Mouse (Mus musculus): ENCODE measurements at regions not wholly inside any gene's neighbourhood (a gene's known extent, or its start where the extent isn't known, plus 50 kb on each side); places are given as distances from the start of the nearest gene placed in this dataset.

DNA sequence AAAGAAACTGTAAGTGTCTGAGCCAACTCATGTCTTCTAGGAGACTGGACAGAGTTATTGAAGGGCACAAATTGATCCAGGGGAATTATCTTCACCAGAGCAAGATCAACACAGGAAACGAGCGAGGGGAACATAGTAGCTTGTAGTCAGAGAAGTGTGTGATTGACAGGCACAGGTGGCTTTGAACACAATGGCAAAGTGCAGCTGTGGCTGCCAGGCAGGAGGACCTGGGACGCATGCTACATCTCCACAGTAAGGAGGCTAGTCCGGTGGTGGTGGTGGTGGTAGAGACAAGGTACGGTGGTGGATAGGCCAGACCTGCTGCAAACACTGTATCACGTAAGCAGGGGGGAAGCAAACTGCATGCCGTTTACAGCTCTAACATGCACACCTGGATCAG lies 240.4 kb upstream of the Map3k7 start:
- no peak overlapping the region for H3K4me3 ChIP-seq
- H3K9me3 ChIP-seq = no peaks in the 10 kb centered on the region
- H3K27ac ChIP-seq = no peak overlapping the region
- no peak overlapping the region for H3K9ac ChIP-seq
- H3K4me1 ChIP-seq (replicated peaks) = no peaks in the 10 kb centered on the region
- ATAC-seq (ENCODE audit: low FRiP score) = no peak
- no peaks in the 10 kb centered on the region for H3K36me3 ChIP-seq
- no peaks in the 10 kb centered on the region for H3K27me3 ChIP-seq
- no peak overlapping the region for H3K4me2 ChIP-seq
- WGBS = 84% methylated on average over 7 of the region's 7 CpGs

DNA sequence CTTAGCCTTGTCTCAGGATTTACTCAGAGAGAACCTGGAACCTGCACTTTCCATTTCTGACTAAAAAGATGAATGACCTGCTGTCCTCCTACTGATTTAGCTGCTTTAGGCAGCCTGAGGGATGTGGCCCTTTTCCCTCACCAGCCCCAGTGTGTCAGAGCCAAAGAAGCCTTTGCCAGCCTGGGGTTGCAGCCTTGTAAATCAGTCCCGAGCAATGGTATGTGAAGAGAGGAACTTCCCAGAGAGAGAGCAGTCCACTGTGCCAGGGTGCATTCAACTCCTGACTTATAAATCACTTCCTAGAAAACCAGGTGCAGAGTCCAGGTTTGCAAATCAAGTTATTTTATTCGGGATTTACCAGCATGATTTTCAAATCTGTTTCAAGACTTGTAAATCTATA lies 239.5 kb upstream of the Map3k7 start:
- H3K27me3 ChIP-seq = no peaks in the 10 kb centered on the region
- H3K9ac ChIP-seq = no peak overlapping the region
- WGBS = 69% methylated on average over 2 of the region's 2 CpGs
- H3K4me3 ChIP-seq = no peak overlapping the region
- no peak overlapping the region for H3K27ac ChIP-seq
- ATAC-seq (ENCODE audit: low FRiP score) = no peak
- H3K4me2 ChIP-seq = no peak overlapping the region
- H3K4me1 ChIP-seq (replicated peaks) = no peaks in the 10 kb centered on the region
- H3K36me3 ChIP-seq = no peaks in the 10 kb centered on the region
- H3K9me3 ChIP-seq = no peaks in the 10 kb centered on the region

DNA sequence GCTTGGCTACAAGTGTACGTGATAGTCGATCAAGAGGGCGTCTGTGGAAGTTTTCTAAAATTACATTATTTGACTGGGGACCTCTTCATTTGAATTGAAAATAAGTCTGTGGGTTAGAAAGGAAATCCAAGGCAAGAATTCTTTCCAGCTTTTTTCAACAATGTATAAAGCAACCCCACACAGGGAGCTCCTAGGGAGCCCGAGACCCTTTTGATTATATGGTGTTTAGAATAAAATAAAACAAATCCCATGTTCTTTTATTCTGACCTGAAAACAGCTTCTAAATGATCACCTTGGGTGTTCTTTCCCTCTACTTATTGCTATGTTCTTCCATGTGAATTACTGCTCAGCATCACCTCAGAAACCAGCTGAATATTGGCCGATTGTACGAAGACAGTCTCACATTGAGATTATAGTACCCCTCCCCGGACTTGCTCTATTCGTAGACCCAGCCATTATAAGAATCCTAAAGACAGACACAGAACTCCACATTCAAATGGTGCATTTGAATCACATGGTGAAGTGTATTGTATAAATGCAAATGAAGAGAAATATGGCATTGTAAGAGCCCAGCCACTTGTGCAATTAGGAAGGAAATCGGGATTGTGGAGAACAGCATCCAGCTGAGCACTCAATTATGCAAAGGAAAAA lies 236.3 kb upstream of the Map3k7 start:
- H3K27me3 ChIP-seq = no peaks in the 10 kb centered on the region
- WGBS = 50% methylated on average over 9 of the region's 9 CpGs

DNA sequence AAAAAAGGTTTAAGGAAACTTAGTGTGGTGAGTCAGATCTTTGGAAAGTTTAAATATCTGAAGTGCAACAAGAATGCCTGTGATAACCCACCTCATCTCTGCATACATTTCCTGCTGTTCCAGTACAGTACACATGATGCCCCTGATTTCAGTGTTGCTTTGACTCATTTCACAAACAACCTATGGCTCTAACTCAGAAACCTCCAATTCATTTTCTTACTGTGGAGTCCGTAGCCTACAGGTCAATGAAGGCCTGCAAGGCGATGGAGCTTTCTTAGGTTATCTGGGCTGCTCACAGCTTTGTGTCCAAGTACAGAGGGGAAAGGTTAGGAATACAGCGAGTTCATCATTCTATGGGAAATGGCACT lies 235.8 kb upstream of the Map3k7 start:
- Histone ChIP-seq H3K27ac (no peak overlapping the region), H3K4me2 (no peak overlapping the region), H3K4me3 (no peak overlapping the region), H3K9me3 (no peaks in the 10 kb centered on the region), H3K9ac (no peak overlapping the region), H3K27me3 (no peaks in the 10 kb centered on the region), H3K36me3 (no peaks in the 10 kb centered on the region), H3K4me1 (replicated peaks) (no peaks in the 10 kb centered on the region)
- no peak for ATAC-seq (ENCODE audit: low FRiP score)
- WGBS = 82% methylated on average over 3 of the region's 3 CpGs

More for the DNA sequence above, 236.3 kb upstream of the Map3k7 start:
- Histone ChIP-seq H3K4me2 (no peak overlapping the region), H3K27ac (no peak overlapping the region), H3K9ac (no peak overlapping the region), H3K4me1 (replicated peaks) (no peaks in the 10 kb centered on the region), H3K9me3 (no peaks in the 10 kb centered on the region), H3K4me3 (no peak overlapping the region), H3K36me3 (no peaks in the 10 kb centered on the region)
- ATAC-seq (ENCODE audit: low FRiP score) = 0 out of 2 replicates have a peak, but pooled peaks have one; percentile 17

DNA sequence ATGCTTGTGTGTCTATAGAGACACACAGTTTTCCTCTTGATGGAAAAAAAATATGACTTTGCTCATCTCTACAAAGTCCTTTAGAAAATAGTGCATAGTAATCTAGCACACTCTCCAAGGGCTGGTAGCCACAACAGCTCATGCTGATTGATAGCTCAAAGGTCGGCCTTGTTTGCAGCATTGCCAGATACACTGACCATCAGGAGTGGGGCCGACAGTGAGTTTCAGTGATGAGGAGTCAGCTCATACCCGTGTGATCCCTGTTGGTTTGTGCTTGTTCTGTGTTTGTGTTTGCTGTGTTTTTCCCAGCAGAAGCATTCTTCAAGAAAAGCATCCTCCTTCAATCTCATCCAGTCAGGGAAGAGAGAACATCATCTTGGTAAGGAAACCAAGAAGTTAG lies 220.1 kb upstream of the Map3k7 start:
- H3K4me2 ChIP-seq = no peak overlapping the region
- no peaks in the 10 kb centered on the region for H3K9me3 ChIP-seq
- H3K4me1 ChIP-seq (replicated peaks) = peaks cover 6% of the 10 kb centered on the region; the same call in 1 of the 2 replicates
- no peaks in the 10 kb centered on the region for H3K27me3 ChIP-seq
- no peak overlapping the region for H3K27ac ChIP-seq
- no peak for ATAC-seq (ENCODE audit: low FRiP score)
- H3K36me3 ChIP-seq = no peaks in the 10 kb centered on the region
- WGBS = 84% methylated on average over 3 of the region's 3 CpGs
- no peak overlapping the region for H3K9ac ChIP-seq
- H3K4me3 ChIP-seq = no peak overlapping the region

DNA sequence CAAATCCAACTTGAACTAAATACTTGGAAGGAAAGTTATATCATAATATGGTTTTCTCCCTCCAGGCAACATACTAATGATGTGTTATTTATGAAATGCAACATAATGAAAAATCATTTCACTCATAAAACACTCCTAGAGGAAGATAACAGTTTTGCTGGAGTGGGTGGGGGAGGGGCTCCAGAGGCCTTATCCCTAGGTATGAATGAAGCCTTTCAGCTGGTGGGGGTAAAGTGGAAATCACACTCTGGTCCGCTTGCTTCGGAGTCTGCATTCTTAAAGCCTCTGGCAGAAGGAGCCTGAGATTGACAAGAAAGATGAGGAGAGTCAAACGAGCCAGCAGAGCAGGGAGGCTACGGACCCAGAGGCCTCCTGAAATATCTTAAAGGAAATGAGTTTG lies 219.5 kb upstream of the Map3k7 start:
- 61% methylated on average over 4 of the region's 4 CpGs for WGBS
- Histone ChIP-seq H3K27ac (no peak overlapping the region), H3K36me3 (no peaks in the 10 kb centered on the region), H3K4me1 (replicated peaks) (peaks cover 6% of the 10 kb centered on the region; the same call in 1 of the 2 replicates), H3K9ac (no peak overlapping the region), H3K4me3 (no peak overlapping the region), H3K9me3 (no peaks in the 10 kb centered on the region), H3K4me2 (no peak overlapping the region), H3K27me3 (no peaks in the 10 kb centered on the region)
- no peak for ATAC-seq (ENCODE audit: low FRiP score)

DNA sequence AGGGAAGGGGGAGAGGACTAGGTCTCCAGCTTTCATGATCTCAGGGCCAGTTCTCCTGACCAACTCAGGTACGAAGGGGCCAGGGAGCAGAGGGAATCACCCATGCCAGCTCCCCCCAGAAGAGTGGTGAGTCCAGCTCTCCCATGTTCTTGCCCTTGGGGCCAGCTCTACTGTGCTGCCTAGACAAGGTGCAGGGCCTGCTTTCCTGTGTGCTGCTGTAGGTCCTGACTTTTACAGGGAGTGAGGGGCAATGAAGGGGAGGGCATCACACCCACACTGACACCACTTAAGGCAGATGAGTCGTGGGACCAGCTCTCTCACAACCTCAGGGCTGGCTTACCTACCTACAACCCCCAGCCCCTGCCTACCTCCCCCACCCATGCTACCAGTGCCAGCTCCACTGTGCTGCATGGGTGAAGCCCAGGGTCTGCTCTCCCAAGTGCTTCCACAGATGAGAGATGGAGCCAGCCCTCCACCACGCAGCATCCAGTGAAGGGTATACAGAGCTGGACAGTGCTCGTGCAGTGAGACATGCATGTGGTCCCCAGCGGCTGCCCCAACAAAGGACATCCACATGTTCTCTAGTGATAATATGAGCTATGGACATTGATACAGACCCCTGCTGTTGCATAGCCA lies 210.1 kb upstream of the Map3k7 start:
- WGBS = 86% methylated on average over 5 of the region's 5 CpGs

DNA sequence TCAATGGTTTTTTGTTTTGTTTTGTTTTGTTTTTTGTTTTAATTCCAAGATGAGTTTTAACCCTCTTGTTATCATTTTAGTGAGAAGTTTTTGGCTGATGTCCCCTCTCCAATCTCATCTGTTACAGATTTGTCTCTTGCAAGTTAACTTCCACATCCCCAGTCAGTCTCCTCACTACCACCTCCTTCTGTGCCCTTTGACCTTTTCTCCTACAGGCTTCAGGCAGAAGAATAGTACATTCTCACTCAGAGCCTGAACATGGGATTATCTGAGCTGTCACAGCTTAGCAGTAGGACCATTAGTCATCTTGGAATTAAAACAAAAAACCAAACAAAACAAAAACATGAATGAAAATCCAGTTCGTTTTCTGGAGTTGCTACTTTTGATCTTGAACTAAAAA lies 206.8 kb upstream of the Map3k7 start:
- WGBS = 27% methylated on average over 1 of the region's 1 CpGs
- H3K4me2 ChIP-seq = no peak overlapping the region
- no peak overlapping the region for H3K4me3 ChIP-seq
- no peaks in the 10 kb centered on the region for H3K4me1 ChIP-seq (replicated peaks)
- no peak overlapping the region for H3K9ac ChIP-seq
- H3K27ac ChIP-seq = no peak overlapping the region
- no peak for ATAC-seq (ENCODE audit: low FRiP score)
- no peaks in the 10 kb centered on the region for H3K9me3 ChIP-seq
- H3K36me3 ChIP-seq = no peaks in the 10 kb centered on the region
- no peaks in the 10 kb centered on the region for H3K27me3 ChIP-seq

More for the DNA sequence above, 210.1 kb upstream of the Map3k7 start:
- no peak overlapping the region for H3K27ac ChIP-seq
- no peak overlapping the region for H3K9ac ChIP-seq
- H3K4me2 ChIP-seq = no peak overlapping the region
- H3K9me3 ChIP-seq = no peaks in the 10 kb centered on the region
- H3K4me1 ChIP-seq (replicated peaks) = no peaks in the 10 kb centered on the region
- no peak overlapping the region for H3K4me3 ChIP-seq
- no peaks in the 10 kb centered on the region for H3K27me3 ChIP-seq
- ATAC-seq (ENCODE audit: low FRiP score) = 0 out of 2 replicates have a peak, but pooled peaks have one; percentile 17
- H3K36me3 ChIP-seq = no peaks in the 10 kb centered on the region

DNA sequence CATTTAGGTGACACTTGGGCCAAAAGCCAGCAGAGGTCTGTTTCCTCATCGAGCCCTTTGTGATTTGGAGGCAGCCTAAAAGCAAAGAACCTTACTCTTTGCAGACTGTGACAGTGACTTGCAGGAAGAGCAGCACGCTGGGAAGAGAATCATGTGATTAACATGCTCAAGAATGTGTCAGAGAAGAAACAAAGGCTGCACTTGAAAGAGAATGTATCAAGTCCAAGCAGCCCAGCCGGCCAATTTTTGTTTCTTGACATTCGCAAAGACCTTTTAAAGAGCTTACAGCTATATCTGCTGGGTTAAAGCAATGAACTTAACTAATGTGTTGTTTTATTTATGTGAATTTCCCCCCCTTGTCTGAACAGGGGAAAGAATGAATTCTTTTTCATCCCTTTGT lies 203.8 kb upstream of the Map3k7 start:
- Histone ChIP-seq H3K36me3 (no peaks in the 10 kb centered on the region), H3K4me1 (replicated peaks) (no peaks in the 10 kb centered on the region), H3K4me2 (no peak overlapping the region), H3K27ac (no peak overlapping the region), H3K4me3 (no peak overlapping the region), H3K27me3 (no peaks in the 10 kb centered on the region), H3K9me3 (no peaks in the 10 kb centered on the region), H3K9ac (no peak overlapping the region)
- ATAC-seq (ENCODE audit: low FRiP score) = no peak
- WGBS = 37% methylated on average over 4 of the region's 4 CpGs

DNA sequence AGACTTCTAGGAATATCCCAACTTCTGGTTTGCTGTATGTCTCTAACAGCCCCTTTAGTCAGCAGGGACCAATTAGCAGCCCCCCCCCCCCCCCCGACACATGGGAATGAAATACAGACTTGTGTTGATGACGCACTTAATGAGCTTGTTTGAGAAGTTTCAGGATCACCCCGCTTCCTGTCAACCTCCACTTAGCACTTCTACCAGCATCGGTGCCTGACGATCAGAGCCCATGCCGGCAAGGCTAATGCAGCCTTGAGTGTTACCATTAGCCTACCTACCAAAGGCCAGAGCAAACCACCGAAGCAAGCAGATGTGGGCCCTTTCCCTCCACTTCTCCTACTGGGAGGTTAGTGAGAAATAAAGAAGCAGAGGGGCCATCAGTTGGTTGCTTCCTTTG lies 201.7 kb upstream of the Map3k7 start:
- no peaks in the 10 kb centered on the region for H3K36me3 ChIP-seq
- 89% methylated on average over 7 of the region's 7 CpGs for WGBS
- no peak overlapping the region for H3K9ac ChIP-seq
- H3K27ac ChIP-seq = no peak overlapping the region
- no peaks in the 10 kb centered on the region for H3K9me3 ChIP-seq
- no peak overlapping the region for H3K4me3 ChIP-seq
- no peak overlapping the region for H3K4me2 ChIP-seq
- ATAC-seq (ENCODE audit: low FRiP score) = no peak
- no peaks in the 10 kb centered on the region for H3K4me1 ChIP-seq (replicated peaks)
- H3K27me3 ChIP-seq = no peaks in the 10 kb centered on the region

DNA sequence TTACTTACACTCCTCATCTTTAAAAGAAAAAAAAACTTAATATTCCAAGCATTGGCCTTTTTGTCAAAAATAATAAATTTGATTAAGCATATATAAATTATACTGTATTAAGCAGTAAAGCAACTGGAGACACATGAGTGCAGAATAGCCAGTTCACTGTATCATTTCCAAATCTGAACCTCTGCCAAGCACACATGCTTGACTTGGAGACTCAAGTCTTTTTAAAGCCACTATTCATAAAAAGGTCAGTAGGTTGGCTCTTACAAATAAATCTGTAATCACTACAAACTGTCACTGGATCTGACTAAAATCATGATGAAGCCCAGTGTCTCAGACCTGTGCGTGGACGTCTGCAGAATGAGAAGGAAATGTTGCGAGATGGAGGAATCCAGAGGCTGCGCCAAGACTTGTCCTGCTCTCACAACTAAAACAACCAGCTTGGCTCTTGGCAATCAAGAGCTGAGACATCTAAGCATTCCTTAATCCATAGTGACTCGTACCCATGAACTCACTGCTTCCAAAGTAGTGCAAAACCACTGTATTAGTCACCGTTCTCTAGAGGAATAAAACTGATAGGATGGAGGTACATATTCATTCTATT lies 195.8 kb upstream of the Map3k7 start:
- Histone ChIP-seq H3K27ac (no peak overlapping the region), H3K4me3 (no peak overlapping the region), H3K4me1 (replicated peaks) (no peaks in the 10 kb centered on the region), H3K9ac (no peak overlapping the region), H3K36me3 (no peaks in the 10 kb centered on the region), H3K4me2 (no peak overlapping the region), H3K9me3 (no peaks in the 10 kb centered on the region), H3K27me3 (no peaks in the 10 kb centered on the region)
- WGBS = 84% methylated on average over 6 of the region's 6 CpGs
- ATAC-seq (ENCODE audit: low FRiP score) = no peak

DNA sequence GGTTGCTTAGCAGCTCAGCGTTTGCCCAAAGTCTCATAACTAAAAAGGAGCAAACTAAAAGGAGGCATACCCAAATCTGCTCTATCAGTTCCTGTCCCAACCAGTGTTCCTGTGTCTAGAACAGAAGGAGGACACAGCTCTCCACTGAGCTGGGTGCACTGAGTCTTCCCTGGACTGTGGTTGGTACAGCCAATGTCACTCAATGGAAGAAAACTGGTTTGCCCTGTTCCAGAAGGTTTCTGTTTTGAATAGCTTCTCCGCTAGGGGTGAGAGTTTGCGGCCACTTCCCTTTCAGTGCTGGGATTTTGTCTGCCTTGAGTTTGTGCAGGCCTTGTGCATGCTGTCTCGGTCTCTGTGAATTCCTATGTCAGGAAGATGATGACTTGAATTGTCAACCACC lies 194.6 kb upstream of the Map3k7 start:
- Histone ChIP-seq H3K9ac (no peak overlapping the region), H3K4me2 (no peak overlapping the region), H3K27me3 (no peaks in the 10 kb centered on the region), H3K36me3 (no peaks in the 10 kb centered on the region), H3K27ac (no peak overlapping the region), H3K9me3 (no peaks in the 10 kb centered on the region), H3K4me1 (replicated peaks) (no peaks in the 10 kb centered on the region), H3K4me3 (no peak overlapping the region)
- WGBS = 90% methylated on average over 4 of the region's 4 CpGs
- no peak for ATAC-seq (ENCODE audit: low FRiP score)

DNA sequence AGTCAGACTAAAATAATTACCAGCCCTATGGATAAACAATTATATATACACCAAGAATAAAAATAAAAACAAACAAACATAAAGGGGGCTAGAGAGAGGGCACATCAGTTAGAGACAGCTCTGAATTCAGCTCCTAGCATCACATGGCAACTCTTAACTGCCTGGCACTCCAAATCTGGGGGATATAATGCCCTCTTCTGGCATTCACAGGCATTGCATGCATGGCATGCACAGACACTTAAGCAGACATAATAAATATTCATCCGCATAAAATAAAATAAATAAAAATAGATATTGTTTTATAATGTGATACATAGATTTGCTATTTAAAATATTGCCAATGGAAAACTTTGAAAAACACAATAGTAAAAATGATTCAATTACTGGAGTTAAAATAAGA lies 177.6 kb upstream of the Map3k7 start:
- Histone ChIP-seq H3K36me3 (no peaks in the 10 kb centered on the region), H3K4me1 (replicated peaks) (no peaks in the 10 kb centered on the region), H3K4me2 (no peak overlapping the region), H3K27me3 (no peaks in the 10 kb centered on the region), H3K9me3 (no peaks in the 10 kb centered on the region), H3K9ac (no peak overlapping the region), H3K27ac (no peak overlapping the region), H3K4me3 (no peak overlapping the region)
- ATAC-seq (ENCODE audit: low FRiP score) = no peak
- 87% methylated on average over 1 of the region's 1 CpGs for WGBS

All from hindbrain, embryonic 13.5 days (tissue).